Mouse (Mus musculus) G1E (cell line): ENCODE results near the gene Kif13a. TPM values are rescaled to one million over a fixed set of nuclear protein-coding genes. Genes with fewer than 3 reads are reported as not detected.

Experiments used
- ATAC-seq: 2 replicates; pipeline ENCODE4 v1.8.0; 2016; ENCODE audit warnings: mild to moderate bottlenecking; ENCODE audit not compliant: insufficient number of reproducible peaks, poor library complexity, low FRiP score, severe bottlenecking; ENCODE audit errors: extremely low read depth
- DNase-seq: peaks from one replicate; pipeline ENCODE4 v3.0.0; 2012; ENCODE audit warnings: low spot score
- H3K27me3 ChIP-seq: 2 replicates; pipeline ENCODE4 v1.6.1; 2012; ENCODE audit warnings: mild to moderate bottlenecking, low read length, inconsistent platforms; ENCODE audit not compliant: insufficient read depth
- H3K36me3 ChIP-seq: replicated peaks from 2 replicates; pipeline ENCODE3; 2012; ENCODE audit warnings: mild to moderate bottlenecking, inconsistent platforms
- H3K4me1 ChIP-seq: 2 replicates; pipeline ENCODE4 v1.6.1; 2012; ENCODE audit warnings: low read depth, low read length, inconsistent platforms, mixed read lengths; ENCODE audit not compliant: insufficient read depth
- H3K4me3 ChIP-seq: 2 replicates; pipeline ENCODE4 v1.5.1; 2012; ENCODE audit warnings: low read depth, mild to moderate bottlenecking, inconsistent platforms, low read length, moderate library complexity, mixed read lengths
- H3K9me3 ChIP-seq: replicated peaks from 2 replicates; pipeline ENCODE4 v1.6.1; 2012; ENCODE audit warnings: inconsistent platforms
- CTCF ChIP-seq: IDR thresholded peaks from 2 replicates; pipeline ENCODE4 v1.5.1; 2012; ENCODE audit warnings: low read depth, low read length, inconsistent platforms, mixed read lengths
- GATA1 ChIP-seq: IDR thresholded peaks from 2 replicates; pipeline ENCODE4 v1.6.1; 2012; ENCODE audit warnings: borderline replicate concordance, low read length, inconsistent platforms, mixed read lengths
- GATA2 ChIP-seq: IDR thresholded peaks from 2 replicates; pipeline ENCODE4 v1.6.1; 2012; ENCODE audit warnings: low read depth, low read length, inconsistent platforms, borderline replicate concordance
- POLR2AphosphoS5 ChIP-seq: IDR thresholded peaks from 2 replicates; pipeline ENCODE4 v1.6.1; 2012; ENCODE audit warnings: low read depth, low read length, inconsistent platforms; ENCODE audit not compliant: insufficient replicate concordance
- TAL1 ChIP-seq: conservative IDR thresholded peaks from 2 replicates; pipeline ENCODE4 v1.6.1; 2012; ENCODE audit warnings: low read depth, low read length, inconsistent platforms, mixed read lengths
- polyA plus RNA-seq: library from polyadenylated mRNA; stranded (reverse); fragments of >175 nt; gene quantifications from 2 replicates; pipeline ENCODE4 v1.2.3, GENCODE M21; 2012
- total RNA-seq, 2 experiments: library from RNA; stranded (forward) in 1 of 2; stranded (reverse) in 1 of 2; fragments of 200-1000 nt in 1 of 2; fragments of >200 nt in 1 of 2; fragmentation: Nextera tagmentation in 1 of 2; gene quantifications; 2 replicates each; pipeline ENCODE4 v1.2.3; 2014 to 2017

Gene Kif13a
- total and polyA plus RNA-seq, 3 experiments = 0.16 TPM; not detected in 2

- Histone ChIP-seq H3K36me3 (peaks cover 17% of the 10 kb centered on the region), H3K4me3 (no peak overlapping the region; the same call in 1 of the 2 replicates), H3K9me3 (no peaks in the 10 kb centered on the region), H3K27me3 (no peaks in the 10 kb centered on the region), H3K4me1 (peaks cover 42% of the 10 kb centered on the region)
- TF ChIP-seq CTCF (no peak), GATA1 (no peak), POLR2AphosphoS5 (no peak), GATA2 (no peak), TAL1 (no peak)
- ATAC-seq (no peak), DNase-seq (no peak)
These were observed 205.3 kb downstream of the Kif13a start for GRCm38 (mm10) chr13:46724371-46724770.

GRCm38 (mm10) chr13:46721009-46721408 is 208.7 kb downstream of the Kif13a start:
- DNase-seq (no peak), ATAC-seq (no peak)
- peaks cover 61% of the 10 kb centered on the region for H3K4me1 ChIP-seq
- H3K4me3 ChIP-seq = no peak overlapping the region
- no peaks in the 10 kb centered on the region for H3K27me3 ChIP-seq
- no peaks in the 10 kb centered on the region for H3K9me3 ChIP-seq
- H3K36me3 ChIP-seq = peaks cover 39% of the 10 kb centered on the region
- TF ChIP-seq TAL1 (no peak), GATA2 (no peak), CTCF (no peak), POLR2AphosphoS5 (no peak), GATA1 (no peak)

- H3K4me3 ChIP-seq = no peak overlapping the region; the same call in 1 of the 2 replicates
- TF ChIP-seq POLR2AphosphoS5 (no peak), TAL1 (no peak), GATA1 (no peak), GATA2 (no peak), CTCF (no peak)
- peaks cover 58% of the 10 kb centered on the region for H3K4me1 ChIP-seq
- H3K9me3 ChIP-seq = no peaks in the 10 kb centered on the region
- ATAC-seq (no peak), DNase-seq (no peak)
- no peaks in the 10 kb centered on the region for H3K27me3 ChIP-seq
- H3K36me3 ChIP-seq = peaks cover 46% of the 10 kb centered on the region
These were observed 210.7 kb downstream of the Kif13a start for GRCm38 (mm10) chr13:46718893-46719400.

GRCm38 (mm10) chr13:46715976-46716639 is 213.6 kb downstream of the Kif13a start:
- peak; percentile 78 for ATAC-seq

GRCm38 (mm10) chr13:46713486-46713885 is 216.2 kb downstream of the Kif13a start:
- Histone ChIP-seq H3K4me1 (peaks cover 29% of the 10 kb centered on the region), H3K9me3 (no peaks in the 10 kb centered on the region), H3K4me3 (no peak overlapping the region), H3K36me3 (peaks cover 80% of the 10 kb centered on the region), H3K27me3 (no peaks in the 10 kb centered on the region)
- TF ChIP-seq POLR2AphosphoS5 = no peak
- TF ChIP-seq GATA1 = no peak
- TF ChIP-seq GATA2 = no peak
- no peak for TF ChIP-seq TAL1
- no peak for TF ChIP-seq CTCF
- ATAC-seq (no peak), DNase-seq (no peak)

More at GRCm38 (mm10) chr13:46715976-46716639, 213.6 kb downstream of the Kif13a start:
- Histone ChIP-seq H3K9me3 (no peaks in the 10 kb centered on the region), H3K4me1 (peaks cover 43% of the 10 kb centered on the region), H3K4me3 (no peak overlapping the region; the same call in 1 of the 2 replicates), H3K36me3 (peaks cover 67% of the 10 kb centered on the region), H3K27me3 (no peaks in the 10 kb centered on the region)
- DNase-seq = no peak
- TF ChIP-seq CTCF (no peak), TAL1 (no peak), POLR2AphosphoS5 (no peak), GATA2 (no peak), GATA1 (no peak)

- Histone ChIP-seq H3K9me3 (no peaks in the 10 kb centered on the region), H3K36me3 (peaks cover 66% of the 10 kb centered on the region), H3K4me1 (peaks cover 4% of the 10 kb centered on the region), H3K4me3 (no peak overlapping the region), H3K27me3 (no peaks in the 10 kb centered on the region)
- no peak; the same call in 1 of the 2 replicates for ATAC-seq
- no peak for DNase-seq
- TF ChIP-seq GATA1 (no peak), POLR2AphosphoS5 (no peak), TAL1 (no peak), CTCF (no peak), GATA2 (no peak)
These were observed 226.5 kb downstream of the Kif13a start for GRCm38 (mm10) chr13:46703138-46703537.

- Histone ChIP-seq H3K4me3 (no peak overlapping the region), H3K27me3 (no peaks in the 10 kb centered on the region), H3K36me3 (peaks cover 67% of the 10 kb centered on the region), H3K4me1 (peaks cover 20% of the 10 kb centered on the region), H3K9me3 (no peaks in the 10 kb centered on the region)
- DNase-seq (no peak), ATAC-seq (no peak)
- TF ChIP-seq GATA1 = no peak
- TF ChIP-seq GATA2 = no peak
- TF ChIP-seq TAL1 = no peak
- no peak for TF ChIP-seq CTCF
These were observed 228.2 kb downstream of the Kif13a start for GRCm38 (mm10) chr13:46701486-46701885.
